Mouse (Mus musculus): ENCODE results near the gene Nrxn2. TPM values are rescaled to one million over a fixed set of nuclear protein-coding genes. Genes with fewer than 3 reads are reported as not detected.

Nrxn2 gene
- total and polyA plus RNA-seq, 3 experiments, result 12.1 to 14.3 (median 14.0) TPM

DNA sequence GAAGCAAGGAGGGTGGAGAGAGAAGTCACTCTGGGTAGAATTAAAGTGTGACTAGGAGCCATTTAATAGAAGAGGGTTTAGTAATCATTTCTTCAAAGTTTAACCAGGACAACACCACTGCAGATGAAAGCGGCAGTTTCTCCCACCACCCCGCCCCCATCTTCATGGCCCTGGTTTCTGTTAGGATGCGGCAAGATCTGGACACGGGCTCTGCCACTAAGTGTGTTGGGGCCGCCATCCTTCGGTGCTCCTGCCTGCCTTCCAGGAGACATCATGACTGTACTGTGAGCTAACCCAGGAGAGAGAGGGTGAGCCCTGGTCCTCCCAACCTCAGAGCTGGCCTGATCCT, 124.5 kb downstream of the Nrxn2 start:
- no peak for DNase-seq

DNA sequence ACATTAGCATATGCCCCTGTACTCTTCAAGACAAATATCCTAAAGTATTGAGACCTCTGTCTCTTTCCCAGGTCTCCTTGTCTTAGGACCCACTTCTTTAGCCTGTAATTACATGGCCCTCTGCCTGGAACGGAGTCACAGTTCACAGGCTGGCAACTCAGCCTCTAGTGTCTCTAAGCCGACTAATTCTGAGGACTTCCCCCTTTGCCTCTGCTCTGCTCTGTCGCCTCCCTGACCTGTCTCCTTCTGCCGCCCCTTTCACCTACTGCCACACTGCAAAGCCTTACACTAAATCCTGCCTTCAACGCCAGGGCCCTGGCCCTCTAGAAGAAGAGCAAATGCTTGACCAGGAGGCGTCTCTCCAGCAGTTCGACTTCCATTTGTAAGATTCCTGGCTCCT, 125.0 kb downstream of the Nrxn2 start:
- no peak for DNase-seq

DNA sequence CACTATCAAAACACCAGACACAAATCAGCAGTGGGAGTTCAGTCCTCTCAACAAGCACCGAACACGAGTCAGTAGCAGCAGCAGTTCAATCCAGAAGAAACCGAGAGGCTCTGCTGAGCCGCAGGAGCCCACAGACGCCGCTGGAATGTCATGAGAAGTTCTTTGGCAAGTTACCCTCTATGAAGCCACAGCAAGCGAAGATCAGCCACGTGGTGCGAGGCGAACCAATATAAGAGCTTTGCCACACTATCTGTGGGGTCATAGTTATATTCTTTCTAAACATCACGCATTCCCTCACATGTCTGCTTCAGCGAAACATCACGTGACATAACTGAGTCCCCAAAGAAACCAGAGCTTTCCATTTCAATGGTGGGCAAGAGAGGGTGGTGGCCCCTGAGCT, 126.2 kb downstream of the Nrxn2 start:
- DNase-seq, result no peak

DNA sequence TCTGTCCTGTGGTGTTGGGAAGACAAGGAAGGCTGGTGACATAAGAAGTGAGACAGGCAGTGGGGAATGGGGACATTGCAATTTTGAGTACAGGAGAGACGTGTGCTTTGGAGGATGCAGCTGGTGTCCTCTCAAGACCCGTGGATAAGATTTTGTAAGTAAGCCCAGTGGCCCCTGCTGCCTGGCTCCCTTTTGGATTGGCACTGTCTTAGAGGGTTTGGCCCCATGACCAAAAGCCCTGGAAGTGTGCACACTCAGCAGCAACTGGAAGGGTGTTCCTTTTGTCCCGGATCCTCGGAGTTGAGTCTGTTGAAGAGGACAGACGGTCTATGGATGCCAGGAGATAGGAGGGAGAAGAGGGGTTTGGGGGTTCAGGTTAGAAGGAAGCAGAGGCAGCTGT, 127.0 kb downstream of the Nrxn2 start:
- DNase-seq, result no peak

DNA sequence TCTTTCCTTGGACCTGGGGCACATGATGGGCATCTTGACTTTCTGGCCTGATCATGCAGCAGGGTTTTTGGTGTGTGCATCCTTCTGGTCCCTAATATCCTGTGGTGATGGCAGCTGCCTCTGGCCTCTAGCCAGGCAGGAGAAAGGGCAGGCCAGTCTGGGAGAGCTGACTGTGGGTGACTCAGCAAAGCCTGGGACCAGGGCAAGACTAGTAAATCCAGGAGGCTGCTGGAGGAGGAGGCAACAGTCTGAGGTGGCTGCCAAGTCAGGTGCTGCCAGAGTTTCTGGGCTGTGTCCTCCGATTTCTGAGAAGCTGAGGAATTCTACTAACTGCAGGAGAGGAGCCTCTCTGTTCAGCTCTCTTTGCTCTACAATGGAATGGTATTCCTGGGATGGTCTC, 127.6 kb downstream of the Nrxn2 start:
- DNase-seq, result peak; percentile 90

DNA sequence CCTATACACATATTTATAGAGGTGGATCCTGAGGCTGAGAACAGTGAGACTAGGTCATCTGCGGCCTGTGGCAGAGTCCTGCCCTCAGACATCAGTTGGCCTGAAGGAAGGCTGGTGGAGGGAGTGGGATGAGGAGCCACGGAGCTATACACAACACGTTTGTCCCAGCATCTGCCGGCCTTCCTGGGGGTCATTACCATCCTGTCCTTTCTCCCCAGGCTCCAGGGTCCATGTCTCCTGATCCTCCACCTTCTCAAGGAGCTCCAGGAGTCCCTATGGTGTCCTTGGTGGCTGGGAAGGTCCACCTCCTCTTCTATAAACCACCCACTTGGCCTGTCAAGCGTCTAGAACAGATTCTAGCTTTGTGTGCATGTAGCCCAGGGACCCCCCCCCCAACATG, 129.3 kb downstream of the Nrxn2 start:
- no peak for DNase-seq

DNA sequence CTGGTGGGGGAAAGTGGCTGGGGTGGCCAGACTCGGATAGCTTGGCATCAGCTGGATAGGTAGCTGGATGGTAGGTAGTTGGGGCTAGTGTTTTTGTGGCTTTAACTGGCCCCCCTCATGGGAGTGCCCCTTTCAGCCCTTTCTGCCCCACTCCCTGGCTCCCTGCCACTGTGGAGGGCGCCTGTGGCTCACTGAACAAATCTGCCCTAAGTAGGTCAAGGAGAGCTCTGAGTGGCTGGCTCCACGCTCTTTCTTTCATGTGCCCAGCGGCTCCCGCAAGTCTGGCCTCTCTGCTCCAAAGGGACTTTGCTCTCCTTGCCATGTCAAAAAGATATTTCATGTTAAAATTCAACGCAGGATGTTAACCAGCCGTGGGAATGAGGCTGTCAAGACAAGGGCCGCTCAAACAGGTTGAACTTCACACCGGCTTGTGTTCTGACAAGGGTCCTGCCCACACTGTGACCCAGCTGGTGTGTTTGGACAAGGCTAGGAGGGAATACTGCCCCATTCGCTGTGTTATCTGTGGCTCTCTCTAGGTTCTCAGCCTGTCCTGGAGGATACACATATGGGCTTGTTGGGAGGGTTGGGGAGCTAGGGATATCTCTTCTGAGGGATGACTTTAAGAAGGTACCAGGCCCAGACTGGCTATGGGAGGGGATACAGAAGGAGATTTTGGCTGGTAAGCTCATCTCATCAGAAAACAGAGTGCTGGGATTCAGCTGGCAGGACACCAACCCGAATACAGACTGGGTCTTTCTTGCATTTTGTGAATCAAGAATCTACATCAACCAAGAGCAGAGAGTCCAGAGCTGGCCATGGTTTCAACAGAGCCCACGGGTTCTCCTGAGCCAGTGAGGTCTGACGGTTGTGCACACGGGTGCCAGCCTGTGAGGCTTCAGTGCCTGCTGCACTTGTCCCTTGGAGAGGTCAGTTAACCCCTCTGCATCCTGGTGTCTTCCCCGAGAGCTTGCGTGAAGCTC, 130.2 kb downstream of the Nrxn2 start:
- DNase-seq, result peak; percentile 87

DNA sequence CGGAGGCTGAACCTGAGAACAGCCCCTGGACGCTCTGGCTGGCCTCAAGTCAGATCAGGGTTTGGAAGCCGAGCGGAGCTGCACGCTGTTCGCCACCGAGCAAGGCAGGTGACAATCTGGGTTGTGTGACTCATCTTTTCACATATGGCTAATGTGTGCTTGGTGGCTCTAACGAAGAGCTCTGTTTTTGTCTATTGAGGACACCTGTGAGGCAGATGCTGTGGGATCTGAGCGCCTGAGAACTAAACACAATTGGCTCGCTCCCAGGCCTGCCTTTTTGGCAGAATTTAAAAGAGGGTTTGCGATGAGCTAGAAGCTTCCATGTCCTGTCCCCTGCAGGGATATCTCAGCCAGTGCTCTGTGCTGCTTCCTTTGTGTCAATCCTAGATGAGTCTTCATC, 131.0 kb downstream of the Nrxn2 start:
- no peak for DNase-seq

DNA sequence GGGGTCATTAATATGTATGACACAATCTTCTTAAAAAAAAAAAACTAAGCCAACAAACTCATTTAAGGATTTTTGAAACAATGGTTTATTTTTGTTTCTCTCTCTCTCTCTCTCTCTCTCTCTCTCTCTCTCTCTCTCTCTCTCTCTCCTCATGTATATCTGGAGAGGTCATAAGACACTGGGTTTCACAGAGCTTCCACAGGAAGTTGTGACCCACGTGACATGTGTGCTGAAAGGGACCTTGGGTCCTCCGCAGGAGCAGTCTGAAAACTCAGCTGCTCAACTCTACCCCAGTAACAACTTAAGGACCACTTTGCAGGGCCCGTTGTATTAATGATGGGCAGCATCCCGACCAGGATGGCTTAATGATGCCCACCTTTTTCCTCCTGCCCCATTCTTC, 132.7 kb downstream of the Nrxn2 start:
- no peak for DNase-seq

DNA sequence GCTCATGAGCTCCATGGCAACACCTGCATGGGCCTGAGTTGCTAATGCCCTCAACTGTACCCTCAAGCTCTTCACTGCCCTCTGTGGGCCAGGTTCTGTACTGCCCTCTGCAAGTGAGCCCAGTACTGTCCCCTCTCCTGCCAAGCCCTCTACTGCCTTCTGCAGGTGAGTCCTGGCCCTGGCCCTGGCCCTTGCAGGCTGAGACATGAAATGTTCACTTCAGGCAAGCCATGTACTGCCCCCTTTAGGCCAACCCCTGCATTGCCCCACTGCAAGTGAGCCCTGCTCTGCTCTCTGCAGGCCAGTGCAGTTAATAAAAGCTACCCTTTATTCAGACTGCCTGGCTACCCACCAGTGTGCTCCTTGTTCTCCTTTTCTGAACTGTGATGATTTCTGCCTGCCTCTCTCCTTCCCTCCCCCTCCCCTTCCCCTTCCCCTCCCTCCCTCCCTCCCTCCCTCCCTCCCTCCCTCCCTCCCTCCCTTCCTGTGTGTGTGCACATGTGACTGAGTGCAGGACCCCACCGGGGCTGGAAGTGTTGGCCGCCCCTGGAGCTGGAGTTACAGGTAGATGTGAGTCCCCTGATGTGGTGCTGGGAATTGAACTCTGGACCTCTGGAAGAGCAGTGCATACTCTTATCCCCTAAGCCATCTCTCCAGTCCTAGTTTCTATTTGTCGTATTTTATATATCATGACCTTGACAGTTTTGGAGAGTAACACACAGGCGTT, 133.9 kb downstream of the Nrxn2 start:
- DNase-seq, result peak; percentile 72

DNA sequence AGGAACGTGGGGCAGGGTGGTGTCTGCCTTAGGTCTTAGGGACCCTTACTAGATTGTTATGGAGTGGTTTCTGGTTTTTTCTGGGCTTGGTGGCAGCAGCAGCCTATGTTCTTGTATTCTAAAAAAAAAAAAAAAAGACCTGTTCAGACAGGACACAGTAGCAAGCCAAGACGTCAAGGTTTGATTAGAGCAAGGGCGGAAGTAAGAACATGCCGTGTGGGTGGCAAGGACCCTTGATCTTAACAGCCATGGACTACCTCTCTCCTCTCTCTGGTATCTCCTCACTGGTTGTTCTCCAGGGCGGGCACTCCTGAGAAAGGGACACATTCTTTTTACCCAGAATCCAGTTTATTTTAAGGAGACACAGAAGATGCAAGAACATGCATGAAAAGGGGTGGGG, 134.6 kb downstream of the Nrxn2 start:
- no peak for DNase-seq

DNA sequence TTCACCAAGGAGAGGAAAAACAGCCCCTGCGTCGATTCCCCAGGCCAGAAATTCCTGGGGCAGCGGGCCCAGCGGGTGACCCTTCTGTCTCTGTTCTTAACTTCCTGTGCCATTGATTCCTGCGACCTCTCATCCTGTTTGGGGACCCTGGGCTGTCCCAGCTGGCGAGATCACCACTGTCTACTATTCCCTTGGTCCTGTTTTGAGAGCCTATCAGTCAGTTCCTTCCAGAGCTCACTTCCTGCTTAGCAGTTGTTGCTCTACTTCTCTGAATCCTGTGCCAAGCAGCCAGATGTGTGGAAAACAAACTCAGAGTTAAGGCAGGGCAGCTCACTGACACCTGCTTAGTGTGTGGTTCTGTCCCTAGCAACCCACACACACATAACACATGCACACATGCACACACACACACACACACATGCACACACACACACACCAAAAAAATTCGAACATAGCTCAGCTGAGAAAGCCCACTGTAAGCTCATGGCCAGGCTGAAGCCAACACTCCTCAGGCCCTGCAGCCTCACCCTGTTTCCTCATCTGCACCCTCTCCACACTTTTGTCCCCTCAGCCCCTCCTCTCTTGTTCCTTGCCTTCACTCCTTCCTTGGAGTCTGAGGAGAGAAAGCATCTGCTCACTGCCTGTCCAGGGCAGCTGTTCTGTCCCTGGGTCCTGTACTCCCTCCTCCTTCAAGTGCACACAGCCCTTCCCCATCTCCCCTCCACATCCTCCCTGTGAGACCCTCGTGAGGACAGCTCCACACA, 135.5 kb downstream of the Nrxn2 start:
- no peak for DNase-seq

DNA sequence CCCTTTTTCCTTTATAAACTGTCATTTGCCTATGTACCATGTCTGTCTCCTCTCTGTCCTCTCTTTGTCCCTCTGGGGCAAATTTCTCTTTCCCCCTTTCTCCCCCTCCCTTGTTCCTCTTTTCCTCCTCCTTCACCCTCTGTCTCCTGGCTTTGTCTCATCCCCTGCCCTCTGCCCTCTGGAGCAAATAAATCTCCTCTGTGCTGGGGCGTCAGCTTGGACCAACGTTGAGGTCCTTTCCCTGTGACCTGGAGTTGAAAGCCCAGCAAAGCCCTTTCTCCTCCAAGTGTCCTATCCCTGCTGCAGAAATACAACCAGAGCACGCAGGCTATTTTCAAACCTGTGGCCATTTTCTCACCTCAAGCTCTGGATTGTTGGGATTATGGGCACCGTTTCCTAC, 141.0 kb downstream of the Nrxn2 start:
- DNase-seq, result no peak

DNA sequence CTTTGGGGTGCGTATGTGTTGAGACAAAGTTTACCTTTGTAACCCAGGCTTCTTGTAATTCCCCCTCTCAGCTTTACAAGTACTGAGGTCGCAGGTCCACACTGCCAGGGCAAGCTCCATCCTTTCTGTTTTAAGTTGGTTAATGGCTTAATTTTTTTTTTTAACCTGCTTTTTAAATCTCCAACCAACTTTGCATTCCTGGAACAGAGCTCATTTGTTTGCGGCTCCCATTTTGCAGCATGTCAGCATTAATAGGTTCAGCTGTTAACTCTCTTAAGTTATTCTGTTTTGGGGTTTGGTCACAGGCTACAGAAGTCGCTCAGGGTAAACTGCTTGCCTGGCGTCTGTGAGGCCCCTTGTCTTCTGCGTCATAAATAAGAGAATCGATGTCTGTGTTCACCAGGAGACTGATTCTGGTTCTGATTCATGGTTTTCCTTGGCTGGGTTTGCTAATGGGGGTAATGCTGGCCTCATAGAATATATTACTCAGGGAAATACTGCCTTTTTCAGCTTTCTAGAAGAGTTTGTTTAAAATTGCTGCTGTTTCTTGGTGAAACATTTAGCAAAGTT, 141.8 kb downstream of the Nrxn2 start:
- no peak for DNase-seq

DNA sequence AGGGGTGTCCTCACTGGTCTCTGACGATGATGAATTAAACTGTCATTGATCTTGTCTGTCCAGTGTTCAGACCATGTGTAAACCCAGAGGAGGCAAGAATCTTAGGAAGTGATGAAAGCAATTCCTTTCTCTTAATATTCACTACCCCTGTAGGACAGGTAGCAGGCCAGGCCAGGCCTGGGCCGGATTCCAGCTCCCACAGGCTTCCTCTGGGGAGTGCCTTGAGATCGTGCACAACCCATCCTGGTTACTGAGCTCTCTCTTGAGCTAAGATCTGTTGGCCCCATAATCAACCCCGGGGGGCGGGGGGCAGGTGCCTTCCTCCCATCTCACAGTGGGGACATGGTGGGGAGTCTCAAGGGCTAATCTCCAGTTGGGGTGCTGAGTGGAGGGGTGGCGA, 146.6 kb downstream of the Nrxn2 start:
- DNase-seq, result no peak

DNA sequence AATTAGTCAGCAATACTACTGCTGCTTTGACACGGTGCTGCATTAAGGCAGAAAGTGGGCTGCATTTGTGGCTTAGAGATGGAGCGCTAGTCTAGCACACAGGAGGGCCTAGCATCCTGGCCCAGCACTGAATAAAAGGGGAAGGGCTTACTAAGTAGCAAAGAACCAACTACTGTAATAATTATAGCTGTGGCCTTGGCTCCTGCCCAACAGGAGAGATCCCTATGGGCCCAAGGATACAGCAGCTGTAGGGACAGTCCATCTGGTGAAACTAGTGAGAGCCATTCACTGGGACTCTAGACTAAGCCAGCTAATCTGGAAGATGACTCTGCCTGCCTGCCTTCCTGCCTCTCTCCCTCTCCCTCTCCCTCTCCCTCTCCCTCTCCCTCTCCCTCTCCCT, 147.9 kb downstream of the Nrxn2 start:
- peak; percentile 59 for DNase-seq

DNA sequence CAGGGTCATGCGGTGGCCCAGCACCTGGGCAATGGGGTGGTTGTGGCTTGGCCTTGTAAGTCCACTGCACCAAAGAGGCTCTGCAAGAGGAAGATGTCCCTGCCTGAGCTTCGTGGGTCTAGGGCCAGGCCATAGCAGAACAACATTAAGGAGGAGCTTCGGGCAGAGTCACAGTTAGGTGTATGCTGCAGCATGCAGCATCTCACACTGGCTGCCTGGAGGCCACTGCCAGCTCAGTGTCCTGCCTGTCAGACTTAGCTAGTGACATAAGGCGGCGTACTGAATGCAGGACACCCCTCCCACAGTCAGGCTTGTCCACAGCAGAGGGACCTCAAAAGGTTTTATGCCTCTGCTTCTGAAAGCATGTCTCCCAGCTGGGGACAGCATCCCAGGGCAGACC, 150.5 kb downstream of the Nrxn2 start:
- DNase-seq, result no peak

DNA sequence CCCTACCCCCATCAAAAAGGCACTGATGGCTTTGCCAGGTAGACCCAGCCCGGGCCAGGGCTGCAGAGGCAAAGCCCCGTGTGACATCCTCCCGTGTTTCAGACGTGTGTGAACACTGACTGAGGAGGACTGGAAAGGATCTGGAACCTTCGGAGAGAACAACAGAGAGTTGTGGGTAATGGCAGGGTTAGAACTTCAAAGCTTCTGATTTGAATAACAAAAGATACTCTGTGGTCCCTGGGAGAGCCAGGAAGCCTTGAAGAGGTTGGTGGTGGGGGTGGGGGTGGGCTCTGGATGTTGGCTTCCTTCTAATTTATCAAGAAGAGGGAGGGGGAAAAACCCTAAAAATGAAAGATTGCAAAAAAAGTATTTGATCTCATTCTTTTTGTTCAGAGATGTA, 151.0 kb downstream of the Nrxn2 start:
- no peak for DNase-seq

DNA sequence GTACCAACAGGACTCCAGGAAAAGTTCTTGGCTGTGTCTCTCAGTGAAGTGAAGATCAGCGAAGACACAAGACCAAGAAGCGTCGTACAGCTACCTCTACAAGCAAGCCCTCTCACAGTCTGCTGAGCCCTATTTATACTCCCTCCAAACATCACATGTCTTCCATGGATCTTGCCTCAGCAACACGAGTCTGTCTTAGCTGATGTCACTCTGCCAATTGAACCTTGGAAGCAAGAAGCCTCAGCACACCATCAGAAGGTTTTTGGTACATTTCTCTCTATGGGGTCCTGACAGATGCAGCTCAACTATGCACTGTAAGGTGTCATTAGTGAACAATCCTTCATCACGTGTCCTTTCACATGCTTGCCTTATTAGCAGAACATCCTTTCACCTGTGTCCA, 152.9 kb downstream of the Nrxn2 start:
- DNase-seq, result no peak

DNA sequence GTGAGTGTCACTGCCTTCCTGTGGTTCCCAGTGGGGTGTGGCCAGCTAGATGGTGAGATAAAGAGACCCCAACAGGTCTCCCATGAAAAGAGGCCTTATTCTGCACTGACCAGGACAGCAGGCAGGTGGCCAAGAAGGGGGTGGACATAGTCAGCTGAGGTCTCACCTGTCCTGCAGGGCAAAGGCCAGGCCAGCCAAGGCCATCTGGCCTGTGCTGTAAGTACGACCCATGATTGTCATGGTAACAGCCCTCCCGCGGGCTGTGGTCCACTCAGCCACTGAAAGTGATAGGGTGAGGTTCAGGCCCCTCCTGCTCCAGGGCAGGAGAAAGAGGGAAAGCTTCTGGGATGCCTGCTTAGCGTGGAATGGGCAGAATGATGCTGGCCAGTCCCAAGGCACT, 153.5 kb downstream of the Nrxn2 start:
- DNase-seq, result no peak
